Mouse (Mus musculus): ENCODE measurements around the gene Lrrc8c.
A peak's percentile ranks its signal among the peaks of the same experiment; 100 is the strongest.

The Lrrc8c gene

GRCm38 (mm10) chr5:105501136-105501535 is 18.1 kb upstream of the Lrrc8c start:
- no peak for DNase-seq

- no peak for DNase-seq
Measured at GRCm38 (mm10) chr5:105508813-105509212, 10.4 kb upstream of the Lrrc8c start.

- no peak for DNase-seq
Measured at GRCm38 (mm10) chr5:105512297-105512696, 6.9 kb upstream of the Lrrc8c start.

GRCm38 (mm10) chr5:105515532-105515931 is 3.7 kb upstream of the Lrrc8c start:
- DNase-seq = no peak

- DNase-seq = no peak
Measured at GRCm38 (mm10) chr5:105516290-105516689, 2.9 kb upstream of the Lrrc8c start.

- no peak for DNase-seq
Measured at GRCm38 (mm10) chr5:105517992-105518625, 1.1 kb upstream of the Lrrc8c start.

GRCm38 (mm10) chr5:105518626-105519095 is 527 bp upstream of the Lrrc8c start:
- peak in 1 of 2 experiments; percentile 3 for DNase-seq

GRCm38 (mm10) chr5:105519976-105520300 is 750 bp downstream of the Lrrc8c start:
- peak in 1 of 2 experiments; percentile 7 for DNase-seq

GRCm38 (mm10) chr5:105520442-105520965 is 1.3 kb downstream of the Lrrc8c start:
- DNase-seq = no peak

GRCm38 (mm10) chr5:105523452-105523851 is 4.3 kb downstream of the Lrrc8c start:
- DNase-seq = no peak

- no peak for DNase-seq
Measured at GRCm38 (mm10) chr5:105525004-105525403, 5.8 kb downstream of the Lrrc8c start.

GRCm38 (mm10) chr5:105526107-105526645 is 7.0 kb downstream of the Lrrc8c start:
- no peak for DNase-seq

- DNase-seq = no peak
Measured at GRCm38 (mm10) chr5:105526766-105527165, 7.6 kb downstream of the Lrrc8c start.

- DNase-seq = no peak
Measured at GRCm38 (mm10) chr5:105527477-105528331, 8.5 kb downstream of the Lrrc8c start.

- no peak for DNase-seq
Measured at GRCm38 (mm10) chr5:105530576-105530975, 11.4 kb downstream of the Lrrc8c start.

- no peak for DNase-seq
Measured at GRCm38 (mm10) chr5:105535186-105535585, 16.0 kb downstream of the Lrrc8c start.

GRCm38 (mm10) chr5:105536172-105536571 is 17.0 kb downstream of the Lrrc8c start:
- DNase-seq = no peak

- DNase-seq = no peak
Measured at GRCm38 (mm10) chr5:105537101-105537723, 18.0 kb downstream of the Lrrc8c start.

- no peak for DNase-seq
Measured at GRCm38 (mm10) chr5:105541051-105541450, 21.9 kb downstream of the Lrrc8c start.

- no peak for DNase-seq
Measured at GRCm38 (mm10) chr5:105545126-105545525, 25.9 kb downstream of the Lrrc8c start.

- DNase-seq = no peak
Measured at GRCm38 (mm10) chr5:105547115-105547514, 27.9 kb downstream of the Lrrc8c start.

- no peak for DNase-seq
Measured at GRCm38 (mm10) chr5:105551808-105552207, 32.6 kb downstream of the Lrrc8c start.

- DNase-seq = no peak
Measured at GRCm38 (mm10) chr5:105556291-105556690, 37.1 kb downstream of the Lrrc8c start.
